Mouse (Mus musculus) layer of hippocampus, adult 11-12 months (tissue): ENCODE measurements at regions not wholly inside any gene's neighbourhood (a gene's known extent, or its start where the extent isn't known, plus 50 kb on each side); places are given as distances from the start of the nearest gene placed in this dataset.

Experiments
- DNase-seq: peaks from one replicate; pipeline ENCODE4 v3.0.0; 2022; ENCODE audit warnings: low spot score

- DNase-seq, result no peak
Observed at GRCm38 (mm10) chr17:65015731-65016130, 179.9 kb upstream of the 4930583I09Rik start.

- DNase-seq, result no peak
Observed at GRCm38 (mm10) chr17:65014682-65015081, 178.8 kb upstream of the 4930583I09Rik start.

DNA sequence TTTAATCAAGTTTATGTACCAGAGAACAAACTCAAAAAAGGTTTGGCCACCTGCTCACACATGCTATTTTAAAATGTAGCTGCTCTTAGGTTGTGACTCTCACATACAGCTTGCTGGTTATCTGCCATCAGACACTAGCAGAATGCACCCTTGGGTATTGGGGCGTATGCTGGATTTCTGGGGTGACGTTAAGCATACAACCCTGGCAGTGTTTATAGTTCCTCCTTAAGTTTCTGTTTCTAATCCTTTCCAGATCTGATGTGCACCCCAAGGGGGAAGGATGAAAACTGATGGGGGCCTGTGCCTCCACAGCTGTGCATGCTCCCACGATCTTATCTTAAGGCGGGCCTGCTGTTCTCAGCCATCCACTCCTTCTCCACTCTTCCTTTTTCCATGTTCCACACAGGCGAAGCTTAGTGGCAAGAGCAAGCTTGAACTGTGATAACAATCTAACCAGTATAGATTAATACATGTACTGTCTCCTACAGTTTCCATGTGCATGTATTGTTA, 164.8 kb upstream of the 4930583I09Rik start:
- DNase-seq, result no peak

DNA sequence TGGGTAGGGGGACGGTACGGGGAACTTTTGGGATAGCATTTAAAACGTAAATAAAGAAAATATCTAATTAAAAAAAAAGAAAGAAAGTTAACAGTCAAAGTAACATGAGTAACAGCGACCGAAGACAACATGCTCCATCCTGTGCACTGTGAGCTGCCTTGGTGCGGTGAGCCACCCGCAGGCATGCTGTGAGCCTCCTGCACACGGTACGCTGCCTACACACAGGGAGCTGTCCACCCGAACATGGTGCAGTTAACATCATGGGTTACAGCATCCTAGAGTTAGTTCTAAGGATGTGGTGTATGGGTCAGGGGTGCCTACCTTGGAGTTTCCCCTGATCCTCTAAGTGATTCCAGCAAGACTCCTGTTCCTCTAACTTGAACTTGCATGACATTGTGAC, 158.6 kb upstream of the 4930583I09Rik start:
- no peak for DNase-seq

- no peak for DNase-seq
Observed at GRCm38 (mm10) chr17:64991262-64991661, 155.4 kb upstream of the 4930583I09Rik start.

GRCm38 (mm10) chr17:64984276-64985011, 148.6 kb upstream of the 4930583I09Rik start:
- no peak for DNase-seq

DNA sequence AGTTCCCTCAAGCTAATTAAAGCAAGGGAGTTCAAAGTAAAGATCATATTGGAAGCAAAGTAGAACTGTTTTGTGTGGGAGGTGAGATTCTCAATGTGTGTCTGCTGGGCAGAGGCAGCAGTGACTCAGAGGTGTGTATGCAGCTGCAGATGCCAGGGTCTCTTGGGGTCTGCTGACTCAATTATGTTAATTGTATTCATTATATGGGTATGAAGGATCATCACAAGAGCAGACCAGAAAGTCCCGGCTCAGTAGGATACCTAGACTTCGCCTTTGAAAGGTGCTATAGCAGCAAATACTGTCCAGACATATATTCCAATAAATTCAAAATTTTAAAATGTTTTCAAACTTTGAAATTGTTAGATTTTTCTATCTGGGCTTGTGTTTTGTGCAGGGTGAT, 147.6 kb upstream of the 4930583I09Rik start:
- DNase-seq, result no peak

GRCm38 (mm10) chr17:64964153-64964552, 128.3 kb upstream of the 4930583I09Rik start:
- no peak for DNase-seq

DNA sequence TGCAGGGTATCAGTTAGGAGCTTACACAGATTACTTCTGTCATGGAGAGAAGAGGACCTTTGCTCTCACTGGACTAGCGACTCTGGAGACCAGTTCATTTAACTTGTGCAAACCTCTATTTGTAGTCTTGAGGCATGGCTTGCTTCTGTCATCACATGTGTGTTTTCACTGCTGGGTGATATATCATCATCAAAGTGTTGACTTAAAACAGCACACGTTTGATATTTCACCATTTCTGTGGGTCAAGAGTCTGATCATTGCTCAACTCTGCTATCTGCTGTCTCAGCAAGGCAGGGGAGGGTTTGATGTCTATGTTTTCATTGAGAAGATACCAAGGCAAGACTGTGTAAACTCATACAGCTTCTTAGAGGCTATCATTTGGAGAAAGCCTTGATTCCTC, 126.0 kb upstream of the 4930583I09Rik start:
- no peak for DNase-seq

GRCm38 (mm10) chr17:64957495-64957894, 121.6 kb upstream of the 4930583I09Rik start:
- DNase-seq, result no peak

GRCm38 (mm10) chr17:64956506-64956905, 120.6 kb upstream of the 4930583I09Rik start:
- no peak for DNase-seq

DNA sequence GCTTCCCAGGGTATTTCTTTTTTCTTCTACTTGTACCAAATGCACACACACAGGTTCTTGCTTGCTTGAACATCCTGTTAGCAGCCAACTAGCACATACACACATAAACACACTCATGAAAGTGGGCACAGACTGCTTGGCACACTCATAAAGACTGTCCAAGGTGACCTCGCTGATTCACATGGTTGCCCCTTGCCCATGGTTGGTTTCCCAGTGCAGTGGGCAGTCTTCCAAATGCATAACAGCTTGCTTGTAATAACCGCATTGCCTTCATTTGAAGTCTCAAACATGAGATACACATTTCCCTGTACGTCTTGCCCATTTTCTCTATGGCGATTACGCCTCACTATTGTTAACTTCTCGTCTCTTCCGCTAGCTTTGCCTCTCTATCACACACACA, 117.4 kb upstream of the 4930583I09Rik start:
- DNase-seq, result no peak

DNA sequence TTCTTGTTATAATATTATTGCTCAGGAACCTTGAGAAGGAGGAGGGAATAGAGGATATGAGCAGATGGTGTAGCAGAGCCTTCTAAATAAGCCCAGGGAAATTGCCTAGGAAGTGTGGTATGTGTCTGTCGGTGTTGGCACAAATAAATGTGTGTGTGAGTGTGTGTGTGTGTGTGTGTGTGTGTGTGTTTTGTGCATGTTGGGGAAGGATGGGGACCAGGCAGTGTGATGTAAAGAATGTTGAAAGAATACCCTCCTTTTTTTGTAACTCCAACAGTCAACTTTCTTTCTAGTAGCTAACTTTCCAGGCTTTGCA, 115.7 kb upstream of the 4930583I09Rik start:
- peak; percentile 15 for DNase-seq

- no peak for DNase-seq
Observed at GRCm38 (mm10) chr17:64950802-64951624, 115.1 kb upstream of the 4930583I09Rik start.

GRCm38 (mm10) chr17:64943213-64943612, 107.3 kb upstream of the 4930583I09Rik start:
- no peak for DNase-seq

DNA sequence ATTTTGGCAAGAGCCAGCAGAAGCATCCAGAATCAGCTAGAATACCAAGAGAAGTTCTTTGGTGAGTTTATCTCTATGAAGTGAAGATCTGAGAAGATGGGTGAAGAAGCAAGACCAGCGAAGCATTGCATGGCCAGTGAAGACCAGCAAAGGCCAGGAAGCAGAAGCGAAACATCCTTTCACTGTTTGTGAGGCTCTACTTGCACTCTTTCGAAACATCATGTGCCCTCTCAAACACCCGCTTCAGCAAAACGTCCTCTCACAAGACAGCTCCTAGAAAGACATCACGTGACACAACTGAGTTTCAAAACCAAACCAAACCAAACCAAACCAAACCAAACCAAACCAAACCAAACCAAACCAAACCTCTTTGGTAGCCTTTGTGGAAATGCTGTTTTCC, 105.7 kb upstream of the 4930583I09Rik start:
- DNase-seq, result no peak

DNA sequence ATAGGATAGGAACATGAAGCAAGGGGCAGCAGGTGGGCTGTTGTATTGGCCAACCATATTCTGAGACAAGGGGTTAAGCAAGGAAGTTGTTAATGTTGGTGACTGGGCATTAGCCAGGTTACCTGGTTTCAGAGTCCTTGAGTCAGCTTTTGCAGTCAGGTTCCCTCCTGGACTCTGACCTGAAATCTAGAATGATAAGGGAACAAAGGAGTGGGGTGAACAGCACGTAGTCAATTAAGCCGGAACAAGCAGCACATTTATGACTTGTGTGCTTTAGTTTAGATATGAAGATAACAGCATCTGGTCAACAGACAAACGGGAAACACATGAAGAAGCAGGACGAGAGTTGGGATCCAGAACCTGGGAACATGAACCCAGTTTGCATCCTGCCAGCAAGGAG, 99.8 kb upstream of the 4930583I09Rik start:
- DNase-seq, result no peak

DNA sequence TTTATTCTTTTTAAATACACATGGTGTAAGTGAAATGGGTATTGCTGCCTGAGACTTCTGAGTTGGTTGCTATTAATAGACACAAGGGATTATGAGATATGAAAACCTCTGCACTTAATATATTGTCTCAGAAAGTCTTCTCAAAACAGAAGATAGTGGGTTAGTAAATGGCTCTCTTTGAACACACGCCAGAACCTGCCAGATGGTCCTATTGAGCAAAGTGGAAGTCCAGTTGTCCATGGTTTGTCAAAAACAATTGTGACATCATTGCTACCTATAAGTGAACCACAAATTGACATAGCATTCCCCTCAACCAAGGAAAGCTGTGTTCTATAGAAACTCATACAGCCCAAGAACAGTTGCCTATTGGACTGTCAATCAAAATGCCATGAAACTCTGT, 98.5 kb upstream of the 4930583I09Rik start:
- DNase-seq, result no peak

- no peak for DNase-seq
Observed at GRCm38 (mm10) chr17:64930816-64931428, 95.1 kb upstream of the 4930583I09Rik start.

GRCm38 (mm10) chr17:64923762-64924161, 87.9 kb upstream of the 4930583I09Rik start:
- DNase-seq, result no peak

DNA sequence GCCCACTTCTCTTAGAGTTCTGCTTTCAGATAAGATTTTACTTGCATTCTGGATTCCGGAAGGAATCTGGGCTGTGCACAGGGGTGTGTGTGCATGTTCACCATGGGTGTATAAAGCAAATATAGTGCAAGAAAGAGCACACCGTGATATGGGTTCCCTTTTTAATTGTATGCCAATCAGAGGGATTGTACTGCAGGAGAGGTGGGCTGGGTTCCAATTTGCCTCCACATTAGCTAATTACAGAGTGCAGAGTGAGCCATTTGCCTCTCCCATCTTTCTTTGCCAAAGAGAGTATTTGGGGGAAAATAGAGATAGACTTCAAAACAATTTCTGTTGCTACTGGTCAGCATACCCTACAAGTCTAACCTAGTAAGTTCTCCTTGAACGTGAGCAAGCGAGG, 86.4 kb upstream of the 4930583I09Rik start:
- no peak for DNase-seq

DNA sequence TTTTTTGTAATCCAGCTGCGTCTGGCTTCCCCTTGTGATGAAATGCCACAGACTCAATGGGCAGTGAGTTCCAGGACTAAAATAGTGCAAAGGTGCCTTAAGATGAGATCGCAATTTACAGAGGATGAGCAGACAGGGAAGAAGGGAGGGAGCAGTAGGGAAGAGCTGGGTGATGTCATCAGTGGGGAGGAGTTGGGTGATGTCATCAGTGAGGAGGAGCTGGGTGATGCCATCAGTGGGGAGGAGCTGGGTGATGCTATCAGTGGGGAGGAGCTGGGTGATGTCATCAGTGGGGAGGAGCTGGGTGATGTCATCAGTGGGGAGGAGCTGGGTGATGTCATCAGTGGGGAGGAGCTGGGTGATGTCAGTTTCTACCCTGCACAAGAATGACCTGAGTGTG, 84.4 kb upstream of the 4930583I09Rik start:
- DNase-seq, result no peak

GRCm38 (mm10) chr17:64917830-64918229, 82.0 kb upstream of the 4930583I09Rik start:
- no peak for DNase-seq
